Mouse (Mus musculus) limb, embryonic 11.5 days (tissue): Measurements from ENCODE around the gene Slc9a2. TPM values are rescaled to one million over a fixed set of nuclear protein-coding genes. Genes with fewer than 3 reads are reported as not detected.
"Not testable (repeated sequence)": the region's sequence is repeated elsewhere in the genome, so short reads cannot be mapped to it uniquely, and the experiment has no call there.

Source experiments
- ATAC-seq: fragments of 200-750 bp; cut with Nextera tagmentation; 2 replicates; pipeline ENCODE4 v1.8.0; 2017; ENCODE audit warnings: low read depth; ENCODE audit not compliant: insufficient number of reproducible peaks, low FRiP score, low TSS enrichment
- DNase-seq: peaks from one replicate; pipeline ENCODE4 v3.0.0-alpha.2; 2015; ENCODE audit warnings: low spot score
- H3K27ac ChIP-seq: fragments of 300-500 bp; sonication (generic); replicated peaks from 2 replicates; pipeline ENCODE4 v1.5.1; 2014; ENCODE audit warnings: low read depth, mild to moderate bottlenecking, low read length
- H3K27me3 ChIP-seq: fragments of 300-500 bp; sonication (generic); 2 replicates; pipeline ENCODE4 v1.6.1; 2014; ENCODE audit warnings: mild to moderate bottlenecking, low read length, mixed read lengths; ENCODE audit not compliant: control insufficient read depth, insufficient read depth
- H3K36me3 ChIP-seq: fragments of 300-500 bp; sonication (generic); 2 replicates; pipeline ENCODE4 v1.6.1; 2014; ENCODE audit warnings: mild to moderate bottlenecking, low read length, moderate library complexity, mixed read lengths; ENCODE audit not compliant: control insufficient read depth, insufficient read depth
- H3K4me1 ChIP-seq: fragments of 300-500 bp; sonication (generic); 2 replicates; pipeline ENCODE4 v1.6.1; 2014; ENCODE audit warnings: low read length, mixed read lengths; ENCODE audit not compliant: control insufficient read depth, insufficient read depth
- H3K4me2 ChIP-seq: fragments of 300-500 bp; sonication (generic); 2 replicates; pipeline ENCODE4 v1.6.1; 2014; ENCODE audit warnings: low read depth, mild to moderate bottlenecking, moderate library complexity; ENCODE audit not compliant: severe bottlenecking
- H3K4me3 ChIP-seq: fragments of 300-500 bp; sonication (generic); 2 replicates; pipeline ENCODE4 v1.5.1; 2014; ENCODE audit warnings: low read depth, low read length
- H3K9ac ChIP-seq: fragments of 300-500 bp; sonication (generic); 2 replicates; pipeline ENCODE4 v1.6.1; 2014; ENCODE audit warnings: mild to moderate bottlenecking, low read length
- H3K9me3 ChIP-seq: fragments of 300-500 bp; sonication (generic); 2 replicates; pipeline ENCODE4 v1.6.1; 2016; ENCODE audit warnings: low read length; ENCODE audit not compliant: control insufficient read depth
- WGBS: fragments of 180-500 bp; shearing (Covaris S2); extraction: QIAGEN DNeasy Blood & Tissue Kit; methylation state at CpG from one replicate; pipeline ENCODE4 v1.1.7; 2014; 5-methylcytosine and 5-hydroxymethylcytosine counted together
- polyA plus RNA-seq: library from polyadenylated mRNA; unstranded; fragments of >200 nt; fragmentation: Nextera tagmentation; extraction: Ambion mirVana; gene quantifications from 2 replicates; pipeline ENCODE4 v1.2.1, GENCODE M21; 2014

Gene Slc9a2
- polyA plus RNA-seq, 1 experiment from 2014 or later = 0.07 TPM

DNA sequence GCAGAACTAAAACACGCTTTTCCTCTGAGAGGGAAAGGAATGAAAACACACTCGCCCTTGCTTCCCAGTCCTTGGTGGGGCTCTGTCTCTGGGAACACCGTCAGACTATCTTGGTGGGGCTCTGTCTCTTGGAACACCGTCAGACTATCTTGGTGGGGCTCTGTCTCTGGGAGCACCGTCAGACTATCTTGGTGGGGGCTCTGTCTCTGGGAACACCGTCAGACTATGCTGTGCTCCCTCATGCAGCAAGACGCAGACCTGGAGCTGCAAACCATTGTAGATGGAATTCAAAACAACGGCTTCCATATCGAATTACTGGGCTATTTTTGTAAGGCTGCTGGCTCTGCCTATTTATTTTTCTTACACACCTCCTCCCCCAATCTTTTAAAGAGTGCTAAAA, 20.9 kb upstream of the Slc9a2 start:
- Histone ChIP-seq H3K4me3 (no peak overlapping the region), H3K27ac (no peak overlapping the region), H3K4me1 (peaks cover 2% of the 10 kb centered on the region; the same call in 1 of the 2 replicates), H3K4me2 (no peak overlapping the region), H3K27me3 (no peaks in the 10 kb centered on the region), H3K36me3 (no peaks in the 10 kb centered on the region), H3K9ac (no peak overlapping the region), H3K9me3 (no peaks in the 10 kb centered on the region)
- DNase-seq = no peak
- WGBS = 76% methylated on average over 9 of the region's 9 CpGs
- no peak for ATAC-seq

DNA sequence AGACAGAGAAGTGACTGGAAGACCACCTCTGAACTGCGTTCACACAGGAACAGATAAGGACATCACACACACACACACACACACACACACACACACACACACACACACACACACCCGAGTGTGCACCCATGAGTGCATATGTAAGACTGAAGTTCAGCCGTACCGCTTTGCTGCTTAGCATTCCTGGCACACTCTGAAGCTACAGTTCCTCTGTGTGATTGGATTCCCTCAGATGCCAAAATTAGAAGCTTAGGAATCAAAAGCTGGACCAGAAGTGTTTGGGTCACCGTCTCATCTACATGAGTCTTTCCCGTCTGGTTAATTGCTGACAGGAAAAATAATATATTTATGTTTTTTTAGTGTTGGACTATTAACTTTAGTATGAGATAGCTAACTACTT, 19.5 kb upstream of the Slc9a2 start:
- H3K4me2 ChIP-seq = no peak overlapping the region
- H3K27me3 ChIP-seq = no peaks in the 10 kb centered on the region
- H3K27ac ChIP-seq = no peak overlapping the region
- H3K4me1 ChIP-seq = peaks cover 2% of the 10 kb centered on the region; the same call in 1 of the 2 replicates
- DNase-seq (no peak), ATAC-seq (no peak)
- no peaks in the 10 kb centered on the region for H3K9me3 ChIP-seq
- WGBS = 82% methylated on average over 6 of the region's 6 CpGs
- H3K4me3 ChIP-seq = no peak overlapping the region
- H3K9ac ChIP-seq = no peak overlapping the region
- H3K36me3 ChIP-seq = no peaks in the 10 kb centered on the region

GRCm38 (mm10) chr1:40665401-40666370, 14.7 kb upstream of the Slc9a2 start:
- H3K27ac ChIP-seq = no peak overlapping the region
- H3K9me3 ChIP-seq = no peaks in the 10 kb centered on the region
- WGBS = 32% methylated on average over 12 of the region's 12 CpGs
- no peaks in the 10 kb centered on the region for H3K36me3 ChIP-seq
- H3K4me3 ChIP-seq = no peak overlapping the region
- H3K27me3 ChIP-seq = no peaks in the 10 kb centered on the region
- DNase-seq (no peak), ATAC-seq (no peak)
- no peak overlapping the region for H3K9ac ChIP-seq
- H3K4me1 ChIP-seq = no peaks in the 10 kb centered on the region
- H3K4me2 ChIP-seq = no peak overlapping the region

DNA sequence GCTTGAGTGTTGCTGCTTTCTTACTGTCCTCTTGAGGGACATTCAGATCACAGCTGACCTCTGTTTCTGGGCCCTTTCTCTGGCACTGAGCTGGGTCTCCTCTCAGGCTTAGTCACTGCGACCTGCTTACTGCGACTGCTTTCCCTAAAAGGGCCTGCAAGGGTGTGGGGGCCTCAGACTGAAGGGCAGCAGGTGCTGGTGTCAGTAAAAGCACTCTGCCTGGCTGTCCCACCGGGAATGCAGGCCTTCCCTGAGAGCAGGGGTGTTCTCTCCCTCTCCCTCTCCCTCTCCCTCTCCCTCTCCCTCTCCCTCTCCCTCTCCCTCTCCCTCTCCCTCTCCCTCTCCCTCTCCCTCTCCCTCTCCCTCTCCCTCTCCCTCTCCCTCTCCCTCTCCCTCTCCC, 12.9 kb upstream of the Slc9a2 start:
- WGBS = 19% methylated on average over 3 of the region's 3 CpGs
- not testable (repeated sequence) for H3K36me3 ChIP-seq, H3K4me3 ChIP-seq, H3K9ac ChIP-seq, DNase-seq, H3K4me1 ChIP-seq, ATAC-seq, H3K27me3 ChIP-seq, H3K4me2 ChIP-seq, H3K9me3 ChIP-seq, H3K27ac ChIP-seq

DNA sequence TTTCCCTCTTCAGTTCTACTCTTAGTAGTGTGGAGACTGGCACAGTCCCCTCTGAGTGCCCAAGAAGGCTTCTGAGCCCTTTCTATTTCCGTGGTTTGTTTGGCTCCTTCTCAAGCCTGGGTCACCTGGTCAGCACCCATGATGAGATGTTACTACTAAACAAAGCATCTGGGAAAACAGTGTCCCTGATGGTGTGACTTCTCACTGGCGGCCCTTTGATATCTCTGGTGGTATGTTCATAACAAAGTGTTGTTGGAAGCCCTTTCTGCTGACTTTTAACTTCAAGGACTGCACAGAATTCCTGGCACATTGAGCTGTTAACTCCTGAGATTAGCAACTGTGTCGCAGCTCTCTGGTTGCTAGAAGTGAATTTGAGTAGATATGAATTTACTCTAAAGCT, 10.3 kb upstream of the Slc9a2 start:
- Histone ChIP-seq H3K9me3 (no peaks in the 10 kb centered on the region), H3K27me3 (no peaks in the 10 kb centered on the region), H3K9ac (no peak overlapping the region), H3K4me2 (no peak overlapping the region), H3K27ac (no peak overlapping the region), H3K36me3 (no peaks in the 10 kb centered on the region), H3K4me3 (no peak overlapping the region), H3K4me1 (no peaks in the 10 kb centered on the region)
- WGBS = 85% methylated on average over 3 of the region's 3 CpGs
- no peak for ATAC-seq
- no peak for DNase-seq

DNA sequence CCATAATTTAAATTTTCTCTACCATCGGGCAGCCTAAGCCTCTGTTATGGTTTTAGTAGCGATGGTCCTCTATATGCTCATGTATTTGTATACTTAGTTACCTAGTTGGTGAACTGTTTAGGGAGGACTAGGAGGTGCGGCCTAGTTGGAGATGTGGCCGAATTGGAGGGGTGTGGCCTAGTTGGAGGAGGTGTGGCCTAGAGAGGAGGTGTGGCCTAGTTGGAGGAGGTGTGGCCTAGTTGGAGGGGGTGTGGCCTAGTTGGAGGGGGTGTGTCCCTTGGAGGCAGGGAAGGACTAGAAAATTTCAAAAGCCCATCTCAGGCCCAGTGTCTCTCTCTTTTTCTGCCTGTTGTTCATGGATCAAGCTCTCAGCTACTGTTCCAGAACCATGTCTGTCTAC, 8.9 kb upstream of the Slc9a2 start:
- H3K4me3 ChIP-seq = no peak overlapping the region
- ATAC-seq = 0 out of 2 replicates have a peak, but pooled peaks have one; percentile 31
- 93% methylated on average over 4 of the region's 4 CpGs for WGBS

GRCm38 (mm10) chr1:40677306-40677705, 3.1 kb upstream of the Slc9a2 start:
- Histone ChIP-seq H3K4me1 (peaks cover 7% of the 10 kb centered on the region), H3K36me3 (no peaks in the 10 kb centered on the region), H3K27ac (no peak overlapping the region), H3K27me3 (peaks cover 37% of the 10 kb centered on the region), H3K9me3 (no peaks in the 10 kb centered on the region), H3K4me2 (no peak overlapping the region), H3K4me3 (no peak overlapping the region), H3K9ac (no peak overlapping the region)
- no peak for ATAC-seq
- 48% methylated on average over 5 of the region's 5 CpGs for WGBS
- no peak for DNase-seq

More for the DNA sequence above, 8.9 kb upstream of the Slc9a2 start:
- H3K9me3 ChIP-seq = no peaks in the 10 kb centered on the region
- H3K9ac ChIP-seq = no peak overlapping the region
- no peak overlapping the region for H3K27ac ChIP-seq
- no peak for DNase-seq
- H3K36me3 ChIP-seq = no peaks in the 10 kb centered on the region
- H3K27me3 ChIP-seq = no peaks in the 10 kb centered on the region
- no peak overlapping the region for H3K4me2 ChIP-seq
- H3K4me1 ChIP-seq = no peaks in the 10 kb centered on the region

GRCm38 (mm10) chr1:40680868-40681698, 709 bp downstream of the Slc9a2 start:
- peaks cover 49% of the 10 kb centered on the region for H3K27me3 ChIP-seq
- no peaks in the 10 kb centered on the region for H3K9me3 ChIP-seq
- no peak overlapping the region for H3K27ac ChIP-seq
- peak overlapping the region; percentile 51 for H3K4me3 ChIP-seq
- peak overlapping the region; percentile 30; the same call in 1 of the 2 replicates for H3K9ac ChIP-seq
- WGBS = under 1% methylated on average over 75 of the region's 90 CpGs
- ATAC-seq (peak; percentile 54; the same call in 1 of the 2 replicates), DNase-seq (peak; percentile 59)
- H3K36me3 ChIP-seq = no peaks in the 10 kb centered on the region
- peak overlapping the region; percentile 97 for H3K4me2 ChIP-seq
- H3K4me1 ChIP-seq = peaks cover 7% of the 10 kb centered on the region
